Mouse (Mus musculus) T-helper 17 cell (primary cell): ENCODE data around the gene Enox2.

Experiments
- in situ Hi-C, 2 experiments: fragments of 300-600 bp; cut with MboI, MseI; formaldehyde crosslinking; loops; 1 replicate in 1 of 2; 2 replicates in 1 of 2; pipeline ENCODE4 v1.15.1; 2025; ENCODE audit warnings: high pct_unique_total_duplicates in 2 of 2

Gene Enox2

DNA sequence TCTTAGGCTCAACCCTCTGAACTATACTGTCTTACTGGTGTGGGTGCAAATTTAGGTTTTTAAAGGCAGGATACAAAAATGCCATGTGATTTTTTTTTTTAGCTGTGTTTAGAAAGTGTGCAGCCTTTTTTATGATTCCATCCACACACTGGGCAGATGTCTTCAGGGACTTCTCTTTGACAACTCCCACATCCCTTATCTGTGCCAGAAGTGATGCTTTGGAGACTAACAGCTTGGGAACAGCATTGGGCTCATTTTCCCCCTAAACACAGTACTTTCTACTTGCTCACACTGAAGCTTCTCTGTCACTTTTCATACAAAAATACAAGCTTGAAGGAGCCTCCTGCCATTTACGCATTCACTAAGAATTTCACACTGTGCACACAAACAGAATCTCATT lies 282.4 kb downstream of the Enox2 start:
- in situ Hi-C loops = no loop called here

DNA sequence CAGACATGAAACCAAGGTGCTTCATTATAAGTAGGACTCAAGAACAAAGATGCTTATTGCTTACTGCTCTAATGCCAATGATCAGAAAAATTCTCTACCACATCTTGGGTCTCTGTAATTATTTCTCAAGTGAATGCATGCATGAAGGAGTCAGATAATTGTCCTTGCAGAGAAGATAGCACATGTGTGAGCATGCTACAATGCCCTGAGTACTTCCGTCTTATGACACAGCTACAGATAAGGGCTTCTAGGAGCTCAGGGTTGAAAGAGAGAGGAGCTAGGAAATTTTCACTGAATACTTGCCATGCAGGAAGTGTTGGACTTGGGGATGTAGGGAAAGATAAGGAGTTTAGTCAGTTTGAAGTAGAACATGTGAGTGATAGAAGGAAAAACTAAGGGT lies 285.2 kb downstream of the Enox2 start:
- in situ Hi-C loops = no loop called here

DNA sequence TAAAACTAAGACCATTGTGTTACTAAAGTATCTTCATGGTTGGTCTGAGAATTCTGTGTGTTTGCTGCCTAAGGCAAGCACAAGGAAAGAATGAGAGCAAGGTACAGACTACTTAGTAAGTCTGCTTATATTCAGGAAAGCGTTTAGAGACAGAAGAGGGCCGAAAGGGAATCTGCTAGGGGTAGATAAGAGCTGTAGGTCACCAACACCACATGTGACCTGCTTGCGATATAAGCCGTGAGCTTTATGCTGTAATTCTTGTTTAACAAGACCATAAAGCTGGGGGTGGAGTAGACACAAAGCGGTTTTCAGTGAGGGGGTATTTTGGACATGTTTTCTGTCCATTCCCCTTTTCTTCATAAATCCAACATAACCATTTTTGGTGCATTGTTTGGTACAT lies 302.4 kb downstream of the Enox2 start:
- in situ Hi-C loops = no loop called here

DNA sequence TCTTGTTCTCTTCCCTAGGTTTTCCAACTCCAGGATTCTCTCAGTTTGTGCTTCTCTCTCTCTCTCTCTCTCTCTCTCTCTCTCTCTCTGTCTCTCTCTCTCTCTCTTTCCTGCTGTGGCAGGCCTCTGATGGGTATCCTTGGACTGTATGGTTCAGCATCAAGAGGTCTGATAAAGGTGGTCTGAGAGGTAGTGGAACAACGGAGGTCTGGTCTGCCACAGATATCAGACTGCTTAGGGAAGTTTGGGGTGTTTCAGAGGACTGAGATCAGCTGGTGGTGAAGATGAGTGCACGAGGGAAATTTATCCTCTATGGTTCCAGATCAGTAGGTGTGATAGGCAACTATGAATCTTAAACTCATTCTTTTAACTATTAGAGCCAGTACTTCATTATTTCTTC lies 303.6 kb downstream of the Enox2 start:
- in situ Hi-C loops = no loop called here
